Mouse (Mus musculus) testis, adult 2 months (tissue): ENCODE measurements at regions not wholly inside any gene's neighbourhood (a gene's known extent, or its start where the extent isn't known, plus 50 kb on each side); places are given as distances from the start of the nearest gene placed in this dataset.

Experiments
- H3K27ac ChIP-seq: fragments of 200-500 bp; 2 replicates; pipeline ENCODE4 v1.5.1; 2012; ENCODE audit warnings: low read depth, low read length; ENCODE audit not compliant: control insufficient read depth, insufficient read depth
- H3K27me3 ChIP-seq: fragments of 200-500 bp; 2 replicates; pipeline ENCODE4 v1.6.1; 2012; ENCODE audit warnings: mild to moderate bottlenecking, low read length, moderate library complexity; ENCODE audit not compliant: control insufficient read depth, insufficient read depth
- H3K36me3 ChIP-seq: fragments of 200-500 bp; 2 replicates; pipeline ENCODE4 v1.6.1; 2012; ENCODE audit warnings: mild to moderate bottlenecking, low read length; ENCODE audit not compliant: control insufficient read depth, insufficient read depth
- H3K4me1 ChIP-seq: fragments of 200-500 bp; 2 replicates; pipeline ENCODE4 v1.6.1; 2012; ENCODE audit warnings: low read length; ENCODE audit not compliant: control insufficient read depth, insufficient read depth
- H3K4me3 ChIP-seq: fragments of 200-500 bp; 2 replicates; pipeline ENCODE4 v1.5.1; 2012; ENCODE audit warnings: low read depth, mild to moderate bottlenecking, low read length, moderate library complexity, mixed read lengths; ENCODE audit not compliant: control insufficient read depth
- CTCF ChIP-seq: fragments of 200-500 bp; IDR thresholded peaks from 2 replicates; pipeline ENCODE4 v1.5.1; 2012; ENCODE audit warnings: low read depth, mild to moderate bottlenecking, inconsistent platforms, low read length, moderate library complexity; ENCODE audit not compliant: control insufficient read depth, insufficient read depth, insufficient replicate concordance
- POLR2A ChIP-seq: fragments of 200-500 bp; IDR thresholded peaks from 2 replicates; pipeline ENCODE4 v1.6.1; 2012; ENCODE audit warnings: low read depth, mild to moderate bottlenecking, inconsistent platforms, low read length, moderate library complexity; ENCODE audit not compliant: control insufficient read depth

GRCm38 (mm10) chr1:34761436-34761835 is 81.4 kb downstream of the Fam168b start:
- H3K27me3 ChIP-seq: no peaks in the 10 kb centered on the region
- TF ChIP-seq CTCF: no peak
- TF ChIP-seq POLR2A: no peak
- no peaks in the 10 kb centered on the region for H3K4me1 ChIP-seq

GRCm38 (mm10) chr1:34761870-34762269 is 81.0 kb downstream of the Fam168b start:
- H3K27me3 ChIP-seq: no peaks in the 10 kb centered on the region
- TF ChIP-seq POLR2A (no peak), CTCF (no peak)

More at GRCm38 (mm10) chr1:34761436-34761835, 81.4 kb downstream of the Fam168b start:
- Histone ChIP-seq H3K27ac (no peak overlapping the region), H3K4me3 (no peak overlapping the region), H3K36me3 (no peaks in the 10 kb centered on the region)

More at GRCm38 (mm10) chr1:34761870-34762269, 81.0 kb downstream of the Fam168b start:
- Histone ChIP-seq H3K27ac (no peak overlapping the region), H3K4me1 (no peaks in the 10 kb centered on the region), H3K36me3 (no peaks in the 10 kb centered on the region), H3K4me3 (no peak overlapping the region)
